Mouse (Mus musculus) C2C12 (cell line): ENCODE measurements around the gene Slc39a11. TPM values are rescaled to one million over a fixed set of nuclear protein-coding genes. Genes with fewer than 3 reads are reported as not detected.

ENCODE experiments used
- H3K27me3 ChIP-seq: one replicate; pipeline ENCODE4 v1.6.1; 2011; ENCODE audit not compliant: control insufficient read depth, insufficient read depth, insufficient read length
- H3K36me3 ChIP-seq: one replicate; pipeline ENCODE4 v1.6.1; 2011; ENCODE audit not compliant: control insufficient read depth, insufficient read depth
- H3K4me3 ChIP-seq: one replicate; pipeline ENCODE4 v1.5.1; 2011; ENCODE audit warnings: mild to moderate bottlenecking, control low read depth; ENCODE audit not compliant: poor library complexity, insufficient read depth, severe bottlenecking
- H3K79me2 ChIP-seq: one replicate; pipeline ENCODE4 v1.6.1; 2011; ENCODE audit not compliant: control insufficient read depth, insufficient read depth
- H3K79me3 ChIP-seq: one replicate; pipeline ENCODE4 v1.6.1; 2011; ENCODE audit warnings: low read depth, control low read depth
- H3ac ChIP-seq: one replicate; pipeline ENCODE3; 2011; ENCODE audit warnings: low read depth; ENCODE audit not compliant: control insufficient read depth, insufficient read length
- CEBPB ChIP-seq: IDR thresholded peaks from one replicate; pipeline ENCODE4 v1.6.1; 2011; ENCODE audit warnings: low read depth, mild to moderate bottlenecking, control low read depth, moderate library complexity
- CTCF ChIP-seq: IDR thresholded peaks from one replicate; pipeline ENCODE4 v1.5.1; 2011; ENCODE audit not compliant: control insufficient read depth, insufficient read depth, insufficient read length
- FOSL1 ChIP-seq: IDR thresholded peaks from one replicate; pipeline ENCODE4 v1.8.0; 2011; ENCODE audit warnings: mild to moderate bottlenecking, low read length; ENCODE audit not compliant: poor library complexity, insufficient read depth, severe bottlenecking
- MAX ChIP-seq: IDR thresholded peaks from one replicate; pipeline ENCODE4 v1.6.1; 2011; ENCODE audit warnings: mild to moderate bottlenecking, control low read depth
- MYOD1 ChIP-seq: IDR thresholded peaks from one replicate; pipeline ENCODE4 v1.6.1; 2011; ENCODE audit warnings: low read depth; ENCODE audit not compliant: control insufficient read depth, insufficient read length
- MYOG ChIP-seq: IDR thresholded peaks from one replicate; pipeline ENCODE4 v1.6.1; 2011; ENCODE audit not compliant: control insufficient read depth, insufficient read length; ENCODE audit errors: extremely low read depth
- USF1 ChIP-seq: IDR thresholded peaks from one replicate; pipeline ENCODE4 v1.6.1; 2011; ENCODE audit warnings: low read depth, mild to moderate bottlenecking, control low read depth, moderate library complexity
- polyA plus RNA-seq: library from polyadenylated mRNA; unstranded; fragments of >200 nt; fragmentation: generic; extraction: Trizol; gene quantifications from one replicate; pipeline ENCODE4 v1.2.1, GENCODE M21; 2012; ENCODE audit warnings: missing spikeins

Slc39a11 gene
- polyA plus RNA-seq, 1 experiment: 10.0 TPM

GRCm38 (mm10) chr11:113476720-113477119 is 173.2 kb downstream of the Slc39a11 start:
- peak; percentile 52 for TF ChIP-seq MYOD1
- no peak for TF ChIP-seq FOSL1
- H3K79me3 ChIP-seq: no peaks in the 10 kb centered on the region
- H3K36me3 ChIP-seq: no peaks in the 10 kb centered on the region
- no peaks in the 10 kb centered on the region for H3K79me2 ChIP-seq
- H3K27me3 ChIP-seq: no peaks in the 10 kb centered on the region
- no peak overlapping the region for H3ac ChIP-seq
- no peak overlapping the region for H3K4me3 ChIP-seq

- TF ChIP-seq MYOG (no peak), MYOD1 (no peak), USF1 (no peak), CTCF (no peak), FOSL1 (no peak), MAX (no peak), CEBPB (no peak)
Measured at GRCm38 (mm10) chr11:113475491-113475890, 174.4 kb downstream of the Slc39a11 start.

GRCm38 (mm10) chr11:113473998-113474534 is 175.8 kb downstream of the Slc39a11 start:
- Histone ChIP-seq H3K79me3 (no peaks in the 10 kb centered on the region), H3K79me2 (no peaks in the 10 kb centered on the region), H3K27me3 (no peaks in the 10 kb centered on the region), H3ac (no peak overlapping the region), H3K4me3 (no peak overlapping the region), H3K36me3 (no peaks in the 10 kb centered on the region)
- TF ChIP-seq CTCF (no peak), MAX (no peak), USF1 (no peak), MYOG (no peak), MYOD1 (no peak)

More at GRCm38 (mm10) chr11:113475491-113475890, 174.4 kb downstream of the Slc39a11 start:
- Histone ChIP-seq H3K79me2 (no peaks in the 10 kb centered on the region), H3K79me3 (no peaks in the 10 kb centered on the region), H3K27me3 (no peaks in the 10 kb centered on the region), H3ac (no peak overlapping the region), H3K4me3 (no peak overlapping the region), H3K36me3 (no peaks in the 10 kb centered on the region)

GRCm38 (mm10) chr11:113471936-113472335 is 177.9 kb downstream of the Slc39a11 start:
- no peaks in the 10 kb centered on the region for H3K79me3 ChIP-seq
- H3K4me3 ChIP-seq: no peak overlapping the region
- H3K36me3 ChIP-seq: no peaks in the 10 kb centered on the region
- H3ac ChIP-seq: no peak overlapping the region
- H3K27me3 ChIP-seq: no peaks in the 10 kb centered on the region
- no peak for TF ChIP-seq FOSL1
- no peak for TF ChIP-seq USF1
- TF ChIP-seq CTCF: no peak
- TF ChIP-seq CEBPB: no peak
- no peak for TF ChIP-seq MYOG
- no peak for TF ChIP-seq MYOD1
- TF ChIP-seq MAX: no peak
- H3K79me2 ChIP-seq: no peaks in the 10 kb centered on the region

- no peaks in the 10 kb centered on the region for H3K27me3 ChIP-seq
- H3K79me3 ChIP-seq: no peaks in the 10 kb centered on the region
- H3ac ChIP-seq: peak overlapping the region; percentile 31
- H3K36me3 ChIP-seq: no peaks in the 10 kb centered on the region
- TF ChIP-seq FOSL1 (peak; percentile 70), CEBPB (no peak), USF1 (peak; percentile 94), MYOD1 (peak; percentile 98), MAX (peak; percentile 75)
- no peaks in the 10 kb centered on the region for H3K79me2 ChIP-seq
- H3K4me3 ChIP-seq: no peak overlapping the region
Measured at GRCm38 (mm10) chr11:113469919-113470785, 179.7 kb downstream of the Slc39a11 start.
